Mouse (Mus musculus): Measurements from ENCODE around the gene Vmn2r9.
"Not testable (repeated sequence)": the region's sequence is repeated elsewhere in the genome, so short reads cannot be mapped to it uniquely, and the experiment has no call there.

Vmn2r9 gene

GRCm38 (mm10) chr5:108852501-108852900, at the start of gene Vmn2r9:
Gene Vmn2r9 (minus strand): TSS chr5:108852601.
- not testable (repeated sequence) for DNase-seq (ENCODE audit: extremely low read depth, low read depth)

- DNase-seq (ENCODE audit: extremely low read depth, low read depth) = not testable (repeated sequence)
Observed at GRCm38 (mm10) chr5:108866746-108867145, 14.3 kb upstream of the Vmn2r9 start.

GRCm38 (mm10) chr5:108849466-108849865, 2.9 kb downstream of the Vmn2r9 start:
- no peak for DNase-seq (ENCODE audit: extremely low read depth, low read depth)

- DNase-seq (ENCODE audit: extremely low read depth, low read depth) = no peak
Observed at GRCm38 (mm10) chr5:108836156-108836555, 16.2 kb downstream of the Vmn2r9 start.

GRCm38 (mm10) chr5:108823276-108823675, 29.1 kb downstream of the Vmn2r9 start:
- DNase-seq (ENCODE audit: extremely low read depth, low read depth) = no peak

GRCm38 (mm10) chr5:108808750-108809149, 43.7 kb downstream of the Vmn2r9 start, which contains the start of gene Vmn2r8:
Gene Vmn2r8 (minus strand): TSS chr5:108808850.
- not testable (repeated sequence) for DNase-seq (ENCODE audit: extremely low read depth, low read depth)

- no peak for DNase-seq (ENCODE audit: extremely low read depth, low read depth)
Observed at GRCm38 (mm10) chr5:108803646-108804045, 48.8 kb downstream of the Vmn2r9 start.

GRCm38 (mm10) chr5:108795263-108795662, 57.1 kb downstream of the Vmn2r9 start, which contains the start of gene Tmed11:
Gene Tmed11 (minus strand): TSS chr5:108795363.
- DNase-seq (ENCODE audit: extremely low read depth, low read depth) = not testable (repeated sequence)

- DNase-seq (ENCODE audit: extremely low read depth, low read depth) = not testable (repeated sequence)
Observed at GRCm38 (mm10) chr5:108790385-108790784, 62.0 kb downstream of the Vmn2r9 start.
